Mouse (Mus musculus): ENCODE data around the gene Wwc1.
"Not testable (repeated sequence)": the region's sequence is repeated elsewhere in the genome, so short reads cannot be mapped to it uniquely, and the experiment has no call there.

- not testable (repeated sequence) for TF ChIP-seq POLR2A (IDR thresholded peaks at IDR 0.05; ENCODE audit: low read depth, low read length); CTCF (IDR thresholded peaks at IDR 0.05; ENCODE audit: borderline replicate concordance, insufficient read depth, low read length)
Measured at GRCm38 (mm10) chr11:35840806-35841205, 139.5 kb downstream of the Wwc1 start.

Measured in embryonic fibroblast, embryonic 13.5 days (primary cell).